Mouse (Mus musculus): ENCODE measurements around the gene Cnpy4. TPM values are rescaled to one million over a fixed set of nuclear protein-coding genes. Genes with fewer than 3 reads are reported as not detected.
A peak's percentile ranks its signal among the peaks of the same experiment; 100 is the strongest.
"Not testable (repeated sequence)": the region's sequence is repeated elsewhere in the genome, so short reads cannot be mapped to it uniquely, and the experiment has no call there.

Cnpy4 gene
- total RNA-seq, 2 experiments from 2014 or later, result 6.3 to 12.1 TPM

DNA sequence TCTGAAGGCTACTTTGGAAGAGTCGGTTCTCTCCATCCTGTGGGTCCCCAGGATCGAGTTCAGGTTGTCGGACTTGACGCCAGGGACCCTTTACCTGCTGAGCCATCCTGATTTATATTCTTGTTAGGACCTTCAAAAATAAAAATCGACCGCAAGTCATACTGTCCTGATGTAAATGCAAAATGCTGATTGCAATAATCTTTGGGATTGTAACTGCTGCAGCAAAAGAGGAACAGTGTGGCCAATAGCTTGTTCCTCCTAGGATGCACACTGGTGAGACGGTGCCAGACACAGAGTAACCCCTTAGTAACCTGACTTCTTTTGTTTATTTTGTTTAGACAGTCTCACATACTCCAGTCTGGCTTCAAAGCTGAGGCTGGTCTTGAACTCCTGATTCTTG, 8.2 kb downstream of the Cnpy4 start:
- ATAC-seq (replicated peaks; ENCODE audit: low FRiP score, poor library complexity, severe bottlenecking), result no peak

DNA sequence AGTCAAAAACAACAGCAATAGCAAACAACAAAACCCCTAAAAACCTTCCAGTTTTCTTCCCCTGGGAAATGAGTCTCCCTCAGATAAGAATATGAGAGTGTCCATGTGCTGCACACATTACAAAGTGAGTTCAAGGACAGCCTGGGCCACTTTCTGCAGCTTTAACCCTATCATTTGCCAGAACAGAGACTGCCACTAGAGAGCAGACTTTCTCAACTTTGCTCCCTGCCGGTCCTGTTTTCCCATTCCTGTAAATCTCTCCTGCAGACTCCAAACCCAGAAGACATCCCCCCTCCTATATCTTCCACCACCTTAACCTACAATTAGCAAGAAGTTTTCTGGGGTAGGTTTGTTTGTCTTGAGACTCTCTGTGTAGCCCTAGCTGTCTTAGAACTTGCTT, 12.3 kb downstream of the Cnpy4 start:
- ATAC-seq (replicated peaks; ENCODE audit: low FRiP score, poor library complexity, severe bottlenecking), result no peak

DNA sequence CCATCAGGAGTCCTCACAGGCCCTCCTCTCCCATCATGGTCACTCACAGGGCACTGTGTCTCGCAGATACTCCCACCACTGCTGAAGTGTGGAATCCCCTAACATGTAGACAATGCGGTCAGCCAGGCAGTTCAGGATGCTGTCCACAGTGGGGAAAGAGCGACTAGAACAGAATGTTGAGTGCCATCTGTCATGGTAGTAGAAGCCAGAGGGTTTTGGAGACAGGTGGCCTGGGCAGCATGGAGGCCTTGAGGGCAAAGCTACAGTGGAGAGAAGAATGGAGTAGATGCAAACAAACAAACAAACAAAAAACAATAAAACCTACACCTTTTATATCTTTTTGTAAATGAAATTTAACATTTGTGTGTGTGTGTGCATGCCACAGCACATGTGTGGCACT, 14.8 kb downstream of the Cnpy4 start:
- no peak for ATAC-seq (replicated peaks; ENCODE audit: low FRiP score, poor library complexity, severe bottlenecking)

DNA sequence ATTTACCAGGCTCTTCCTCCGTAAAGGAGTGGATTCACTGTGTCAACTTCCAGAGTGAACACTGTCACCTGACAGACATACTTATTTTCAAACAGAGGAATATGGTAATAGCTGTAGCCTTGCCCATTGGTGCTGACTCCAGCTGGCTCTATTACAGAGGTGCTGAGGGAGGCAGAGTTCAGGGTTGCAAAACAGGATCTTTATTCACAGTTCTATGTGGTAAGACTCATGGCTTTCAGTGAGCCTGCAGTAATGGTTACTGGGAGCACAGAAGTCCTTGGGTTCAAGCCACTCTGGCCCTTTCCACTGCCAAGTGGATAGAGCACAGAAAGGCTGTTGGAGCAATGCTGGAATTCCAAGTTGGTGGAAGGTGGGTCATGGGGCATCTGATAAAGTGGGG, 20.0 kb downstream of the Cnpy4 start:
- no peak for ATAC-seq (replicated peaks; ENCODE audit: low FRiP score, poor library complexity, severe bottlenecking)

DNA sequence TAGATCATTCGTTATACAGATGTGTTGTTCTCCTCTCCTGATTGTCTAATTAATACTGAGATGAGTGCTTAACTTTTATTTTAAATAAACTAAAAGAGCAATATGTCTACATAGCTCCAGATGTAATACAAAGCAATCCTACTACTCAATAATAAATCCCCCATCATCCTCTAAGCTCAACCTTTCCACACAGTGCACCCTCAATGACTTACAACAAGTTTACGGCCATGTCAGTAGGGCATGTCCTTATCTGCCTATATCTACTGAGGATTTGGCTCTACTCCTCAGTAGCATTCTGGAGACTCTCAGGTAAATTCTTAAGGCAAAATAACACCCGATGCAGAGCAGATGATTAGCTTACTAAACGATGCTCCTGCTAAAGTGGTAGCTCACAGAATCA, 20.6 kb downstream of the Cnpy4 start:
- ATAC-seq (replicated peaks; ENCODE audit: low FRiP score, poor library complexity, severe bottlenecking), result no peak

DNA sequence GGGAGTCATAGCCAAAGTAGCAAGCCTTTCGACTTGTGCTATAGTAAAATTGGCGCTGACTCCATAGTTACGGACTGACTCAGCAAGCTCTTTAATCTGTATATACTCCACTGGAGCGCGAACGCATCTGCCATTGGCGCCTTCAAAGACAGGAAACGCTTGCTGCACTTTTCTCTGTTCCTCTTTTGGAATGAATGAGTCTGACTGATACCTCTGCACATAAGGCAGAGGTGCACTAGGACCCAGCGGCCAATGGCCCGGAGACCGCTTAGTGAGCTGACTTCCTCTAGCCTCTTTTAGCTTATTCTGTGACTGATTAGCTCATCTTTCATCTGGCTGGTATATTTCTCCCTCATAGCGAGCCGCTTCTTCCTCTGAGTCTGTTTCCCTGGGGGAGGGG, 29.3 kb downstream of the Cnpy4 start:
- ATAC-seq (replicated peaks; ENCODE audit: low FRiP score, poor library complexity, severe bottlenecking), result not testable (repeated sequence)

DNA sequence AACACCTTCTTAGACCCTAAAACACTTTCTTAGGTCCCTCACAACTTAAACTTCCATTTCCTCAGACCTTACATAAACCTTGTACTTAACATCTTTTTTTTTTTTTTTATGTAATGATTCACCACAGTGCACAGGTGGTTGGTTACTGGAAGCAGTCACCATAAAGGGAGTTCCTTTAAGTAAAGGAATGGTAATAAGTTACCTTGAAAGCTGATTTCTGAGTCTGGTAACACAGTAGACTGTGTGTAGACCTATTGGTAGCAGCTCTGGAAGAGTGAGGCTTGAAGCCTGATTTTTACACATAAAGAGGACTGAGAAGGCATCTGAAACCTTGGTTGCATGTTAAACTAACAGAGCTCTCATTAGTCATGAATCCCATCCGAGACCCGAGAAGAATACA, 32.6 kb downstream of the Cnpy4 start:
- ATAC-seq (replicated peaks; ENCODE audit: low FRiP score, poor library complexity, severe bottlenecking), result no peak

DNA sequence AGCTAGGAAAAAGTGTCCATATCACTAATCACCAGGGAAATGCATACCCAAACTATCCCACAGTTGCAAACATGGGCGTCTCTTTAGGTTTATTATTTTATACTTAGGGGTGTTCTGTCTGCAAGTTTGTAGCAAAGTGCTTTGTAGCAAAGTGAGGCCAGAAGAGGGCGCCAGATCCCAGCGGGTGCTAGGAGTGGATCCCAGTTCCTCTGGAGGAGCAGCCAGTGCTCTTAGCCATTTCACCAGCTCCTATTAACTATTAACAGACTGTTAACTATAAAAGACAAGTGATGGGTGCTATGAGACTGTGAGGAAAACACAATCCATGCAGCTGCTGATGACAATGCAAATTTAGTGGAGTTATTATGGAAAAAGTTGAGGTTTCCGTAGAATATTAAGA, 34.8 kb downstream of the Cnpy4 start:
- peak; percentile 90 for ATAC-seq (replicated peaks; ENCODE audit: low FRiP score, poor library complexity, severe bottlenecking)

DNA sequence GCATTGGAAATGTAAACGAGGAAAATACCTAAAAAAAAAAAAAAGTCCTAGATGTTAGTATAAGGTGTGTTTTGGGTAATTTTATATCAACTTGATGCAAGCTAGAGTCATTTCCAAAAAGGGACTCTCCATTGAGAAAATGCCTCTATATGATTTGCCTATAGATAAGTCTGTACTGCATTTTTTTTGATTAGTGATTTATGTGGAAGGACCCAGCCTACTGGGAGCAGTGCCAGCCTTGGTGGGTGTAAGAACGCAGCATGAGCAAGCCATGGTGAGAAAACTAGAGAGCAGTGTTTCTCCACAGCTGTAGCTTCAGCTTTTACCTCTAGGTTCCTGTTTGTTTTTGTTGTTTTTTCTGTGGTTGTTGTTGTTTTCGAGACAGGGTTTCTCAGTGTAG, 36.0 kb downstream of the Cnpy4 start:
- ATAC-seq (replicated peaks; ENCODE audit: low FRiP score, poor library complexity, severe bottlenecking), result no peak

DNA sequence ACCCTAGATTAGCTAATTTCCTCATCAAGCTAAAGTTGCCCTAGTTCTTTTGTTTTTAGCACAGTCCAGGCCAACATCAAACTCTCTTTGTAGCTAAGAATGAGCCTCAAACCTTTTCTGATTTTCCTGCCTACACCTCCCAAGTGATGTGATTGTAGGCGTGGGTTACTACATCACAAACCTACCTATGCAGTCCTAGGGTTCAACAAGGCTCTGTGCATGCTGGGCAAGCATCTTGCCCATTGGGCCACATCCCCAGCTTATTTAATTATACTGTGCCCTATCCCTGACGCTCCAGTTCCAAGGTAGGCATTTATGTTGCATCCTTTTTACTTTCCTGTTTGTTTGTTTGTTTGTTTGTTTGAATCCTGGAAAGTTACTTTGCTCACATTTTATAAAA, 38.4 kb downstream of the Cnpy4 start, which contains the start of gene Nxpe5:
Nxpe5 (plus strand) TSS at position 199 of the 400 bp plus-strand sequence.
- no peak for ATAC-seq (replicated peaks; ENCODE audit: low FRiP score, poor library complexity, severe bottlenecking)

DNA sequence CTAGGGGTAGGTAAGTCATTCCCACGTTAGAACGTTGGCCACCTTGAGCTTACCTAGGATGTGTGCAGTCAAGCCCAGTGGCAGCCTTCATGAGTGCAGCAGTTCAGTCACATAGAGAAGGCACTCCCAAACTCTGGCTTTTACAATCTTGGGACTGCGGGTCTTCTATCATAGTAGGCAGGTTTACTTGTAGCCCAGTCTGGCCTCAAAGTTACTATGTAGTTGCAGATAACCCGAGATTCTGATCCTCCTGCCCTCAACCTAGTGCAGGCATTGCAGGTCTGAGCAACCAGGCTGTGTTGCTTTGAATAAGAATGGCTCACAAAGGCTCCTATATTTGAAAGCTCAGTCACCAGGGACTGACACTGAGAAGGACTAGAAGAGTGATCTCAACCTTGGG, 39.2 kb downstream of the Cnpy4 start:
- ATAC-seq (replicated peaks; ENCODE audit: low FRiP score, poor library complexity, severe bottlenecking), result no peak

DNA sequence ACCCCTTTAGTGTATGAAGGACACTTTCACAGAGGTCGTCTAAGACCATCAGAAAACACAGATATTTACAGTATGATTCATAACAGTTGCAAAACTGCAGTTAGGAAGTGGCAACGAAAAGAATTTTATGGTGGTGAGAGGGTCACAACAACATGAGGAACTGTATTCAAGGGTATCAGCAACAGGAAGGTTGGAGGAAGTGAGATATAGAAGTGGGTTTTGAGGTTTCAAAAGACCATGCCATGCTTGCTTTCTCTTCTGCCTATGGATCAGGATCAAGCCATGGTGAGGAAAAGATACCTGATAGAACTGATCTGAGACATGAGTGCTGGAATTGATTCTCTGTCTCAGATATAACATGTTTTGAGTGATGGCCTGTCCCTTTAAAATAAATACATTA, 40.1 kb downstream of the Cnpy4 start:
- no peak for ATAC-seq (replicated peaks; ENCODE audit: low FRiP score, poor library complexity, severe bottlenecking)

DNA sequence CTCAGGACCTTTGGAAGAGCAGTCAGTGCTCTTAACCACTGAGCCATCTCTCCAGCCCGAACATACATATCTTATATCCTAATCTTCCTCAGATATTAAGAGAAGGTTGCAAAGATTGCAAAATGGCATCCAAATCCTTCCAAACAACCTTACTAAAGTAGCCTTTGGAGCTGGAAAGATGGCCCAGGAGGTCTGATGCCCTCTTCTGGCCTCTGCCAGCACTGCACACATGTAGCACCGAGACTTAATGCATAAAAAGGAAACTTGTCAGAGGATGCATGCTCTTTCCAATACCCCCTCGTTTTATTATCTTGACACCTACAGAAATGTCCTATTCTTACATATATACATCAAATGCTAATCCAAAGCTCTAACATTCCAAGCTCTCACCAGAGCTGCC, 40.7 kb downstream of the Cnpy4 start:
- ATAC-seq (replicated peaks; ENCODE audit: low FRiP score, poor library complexity, severe bottlenecking), result peak; percentile 65; the same call in 1 of the 2 replicates

DNA sequence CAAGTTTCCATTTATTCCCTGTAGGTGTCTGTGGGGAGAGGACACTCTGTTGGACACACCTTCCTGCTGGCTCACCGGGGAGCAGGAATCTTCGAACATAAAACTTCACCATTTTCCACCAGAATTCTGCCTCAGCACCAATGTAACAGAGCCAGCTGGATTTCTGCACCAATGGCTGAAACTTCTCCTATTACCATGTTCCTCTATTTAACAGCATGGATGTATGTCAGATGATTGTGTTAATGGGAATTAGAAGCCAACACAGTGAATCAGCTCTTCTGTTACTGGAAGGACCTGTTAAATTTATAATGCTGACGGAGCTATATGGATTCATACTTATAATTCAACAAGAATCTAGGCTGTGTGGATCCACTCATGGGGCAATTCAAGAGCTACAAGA, 42.2 kb downstream of the Cnpy4 start:
- ATAC-seq (replicated peaks; ENCODE audit: low FRiP score, poor library complexity, severe bottlenecking), result no peak

DNA sequence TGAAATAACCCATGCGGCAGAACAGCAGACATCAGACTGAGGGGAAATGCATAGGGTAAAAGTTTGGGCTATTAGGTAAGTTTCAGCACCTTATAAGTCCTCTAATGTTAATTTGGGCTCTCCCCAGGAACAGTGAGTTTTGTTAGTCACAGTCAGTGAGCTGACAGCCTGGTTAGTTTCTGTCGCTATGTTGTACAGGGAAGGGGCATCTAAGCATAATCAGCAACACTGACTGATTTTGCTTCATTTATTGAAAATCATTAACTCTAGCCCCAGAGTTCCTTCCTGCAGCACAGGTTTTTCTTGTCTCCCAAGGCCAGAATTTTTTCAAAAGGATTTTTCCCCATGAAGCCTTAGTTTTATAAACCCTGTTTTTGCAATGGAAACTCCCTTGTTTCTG, 46.5 kb downstream of the Cnpy4 start:
- no peak for ATAC-seq (replicated peaks; ENCODE audit: low FRiP score, poor library complexity, severe bottlenecking)

DNA sequence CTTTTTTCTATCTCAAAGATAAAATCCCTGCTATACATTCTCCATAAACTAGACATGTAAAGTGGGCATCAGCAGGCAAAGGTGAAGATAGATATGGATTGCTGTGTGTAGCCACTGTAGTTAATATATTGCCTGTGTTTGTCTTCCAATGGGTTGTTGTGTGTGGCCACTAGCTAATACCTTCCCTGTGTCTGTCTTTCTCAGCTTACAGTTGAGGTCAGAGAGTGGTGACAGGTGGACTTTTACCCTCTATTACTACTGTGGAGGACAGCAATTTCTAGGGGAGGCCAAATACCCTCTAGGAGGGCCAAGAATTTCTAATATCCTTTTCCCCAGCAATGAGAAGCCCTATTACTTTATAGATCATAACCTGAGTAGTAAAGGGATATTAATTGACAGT, 46.9 kb downstream of the Cnpy4 start:
- ATAC-seq (replicated peaks; ENCODE audit: low FRiP score, poor library complexity, severe bottlenecking), result no peak

DNA sequence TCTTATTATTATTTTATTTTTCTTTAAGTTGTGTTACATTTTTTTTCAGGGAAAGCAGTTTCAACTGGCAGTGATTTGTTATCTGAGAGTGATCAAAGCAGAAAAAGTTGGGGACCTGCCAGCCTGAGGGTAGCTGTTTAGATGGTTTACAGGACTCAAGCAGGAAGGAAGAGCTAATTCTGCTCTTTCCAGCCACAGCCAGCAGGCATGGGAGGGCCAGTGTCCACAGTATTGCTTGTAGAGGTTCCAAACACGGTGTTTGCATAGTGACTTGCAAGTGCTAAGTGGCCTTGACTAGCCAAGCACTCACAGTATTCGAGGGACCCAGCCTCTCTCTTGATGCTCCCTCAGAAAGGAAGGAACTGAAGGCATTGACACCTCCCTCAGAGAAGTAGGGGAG, 54.2 kb downstream of the Cnpy4 start:
- ATAC-seq (replicated peaks; ENCODE audit: low FRiP score, poor library complexity, severe bottlenecking), result no peak

Other genes with a start within 250 kb of the Cnpy4 start
- not detected in 2 replicates for gene Gjc3, start 224.4 kb upstream of the Cnpy4 start, total RNA-seq (2015; ENCODE audit: low replicate concordance)
- not detected in 2 replicates for gene Gjc3, start 224.4 kb upstream of the Cnpy4 start, total RNA-seq (2017; ENCODE audit: low replicate concordance)
- not detected in 2 replicates for gene Azgp1, start 206.0 kb upstream of the Cnpy4 start, total RNA-seq (2015; ENCODE audit: low replicate concordance)
- gene Azgp1, start 206.0 kb upstream of the Cnpy4 start, total RNA-seq (2017; ENCODE audit: low replicate concordance), result not detected in 2 replicates
- not detected in 2 replicates for gene Smok3a, start 166.2 kb upstream of the Cnpy4 start, total RNA-seq (2015; ENCODE audit: low replicate concordance)
- gene Smok3a, start 166.2 kb upstream of the Cnpy4 start, total RNA-seq (2017; ENCODE audit: low replicate concordance), result 0.09 TPM in 1 of 2 replicates, not detected in the other
- gene Smok3b, start 166.1 kb upstream of the Cnpy4 start, total RNA-seq (2015; ENCODE audit: low replicate concordance), result not detected in 2 replicates
- gene Smok3b, start 166.1 kb upstream of the Cnpy4 start, total RNA-seq (2017; ENCODE audit: low replicate concordance), result not detected in 2 replicates
- gene Smok3c, start 134.3 kb upstream of the Cnpy4 start, total RNA-seq (2015; ENCODE audit: low replicate concordance), result not detected in 2 replicates
- gene Smok3c, start 134.3 kb upstream of the Cnpy4 start, total RNA-seq (2017; ENCODE audit: low replicate concordance), result not detected in 2 replicates
- gene Zkscan1, start 102.4 kb upstream of the Cnpy4 start, total RNA-seq (2015; ENCODE audit: low replicate concordance), result 10.0 and 15.7 TPM in 2 replicates
- gene Zkscan1, start 102.4 kb upstream of the Cnpy4 start, total RNA-seq (2017; ENCODE audit: low replicate concordance), result 11.1 and 16.9 TPM in 2 replicates
- 3.8 and 9.2 TPM in 2 replicates for gene Zscan21, start 70.6 kb upstream of the Cnpy4 start, total RNA-seq (2015; ENCODE audit: low replicate concordance)
- 6.8 and 13.2 TPM in 2 replicates for gene Zscan21, start 70.6 kb upstream of the Cnpy4 start, total RNA-seq (2017; ENCODE audit: low replicate concordance)
- 0.77 TPM in 1 of 2 replicates, not detected in the other for gene Zfp113, start 31.7 kb upstream of the Cnpy4 start, total RNA-seq (2015; ENCODE audit: low replicate concordance)
- gene Zfp113, start 31.7 kb upstream of the Cnpy4 start, total RNA-seq (2017; ENCODE audit: low replicate concordance), result 2.6 and 5.4 TPM in 2 replicates
- gene Cops6, start 26.4 kb upstream of the Cnpy4 start, total RNA-seq (2015; ENCODE audit: low replicate concordance), result 23.0 and 62.8 TPM in 2 replicates
- gene Cops6, start 26.4 kb upstream of the Cnpy4 start, total RNA-seq (2017; ENCODE audit: low replicate concordance), result 17.0 and 19.7 TPM in 2 replicates
- gene Ap4m1, start 15.5 kb upstream of the Cnpy4 start, total RNA-seq (2015; ENCODE audit: low replicate concordance), result 4.8 and 5.6 TPM in 2 replicates
- 7.9 and 12.5 TPM in 2 replicates for gene Ap4m1, start 15.5 kb upstream of the Cnpy4 start, total RNA-seq (2017; ENCODE audit: low replicate concordance)
- 78.0 and 100 TPM in 2 replicates for gene Mcm7, start 15.1 kb upstream of the Cnpy4 start, total RNA-seq (2015; ENCODE audit: low replicate concordance)
- 155 and 180 TPM in 2 replicates for gene Mcm7, start 15.1 kb upstream of the Cnpy4 start, total RNA-seq (2017; ENCODE audit: low replicate concordance)
- 10.6 and 16.9 TPM in 2 replicates for gene Taf6, start within 50 bp of the Cnpy4 start, total RNA-seq (2015; ENCODE audit: low replicate concordance)
- gene Taf6, start within 50 bp of the Cnpy4 start, total RNA-seq (2017; ENCODE audit: low replicate concordance), result 10.9 and 11.5 TPM in 2 replicates
- 1.0 TPM in 1 of 2 replicates, not detected in the other for gene Mblac1, start 6.8 kb downstream of the Cnpy4 start, total RNA-seq (2015; ENCODE audit: low replicate concordance)
- 2.2 and 2.5 TPM in 2 replicates for gene Mblac1, start 6.8 kb downstream of the Cnpy4 start, total RNA-seq (2017; ENCODE audit: low replicate concordance)
- gene Nxpe5, start 38.4 kb downstream of the Cnpy4 start, total RNA-seq (2015; ENCODE audit: low replicate concordance), result not detected in 2 replicates
- gene Nxpe5, start 38.4 kb downstream of the Cnpy4 start, total RNA-seq (2017; ENCODE audit: low replicate concordance), result not detected in 2 replicates
- gene Lamtor4, start 68.0 kb downstream of the Cnpy4 start, total RNA-seq (2015; ENCODE audit: low replicate concordance), result 34.5 and 63.6 TPM in 2 replicates
- gene Lamtor4, start 68.0 kb downstream of the Cnpy4 start, total RNA-seq (2017; ENCODE audit: low replicate concordance), result 11.3 and 13.1 TPM in 2 replicates
- 9.0 and 16.9 TPM in 2 replicates for gene BC037034, start 76.5 kb downstream of the Cnpy4 start, total RNA-seq (2015; ENCODE audit: low replicate concordance)
- 10.5 and 20.8 TPM in 2 replicates for gene BC037034, start 76.5 kb downstream of the Cnpy4 start, total RNA-seq (2017; ENCODE audit: low replicate concordance)
- not detected in 2 replicates for gene Gal3st4, start 85.4 kb downstream of the Cnpy4 start, total RNA-seq (2015; ENCODE audit: low replicate concordance)
- gene Gal3st4, start 85.4 kb downstream of the Cnpy4 start, total RNA-seq (2017; ENCODE audit: low replicate concordance), result not detected in 2 replicates
- 0.21 TPM in 1 of 2 replicates, not detected in the other for gene Gm43720, start 92.5 kb downstream of the Cnpy4 start, total RNA-seq (2015; ENCODE audit: low replicate concordance)
- not detected in 2 replicates for gene Gm43720, start 92.5 kb downstream of the Cnpy4 start, total RNA-seq (2017; ENCODE audit: low replicate concordance)
- gene Gpc2, start 92.5 kb downstream of the Cnpy4 start, total RNA-seq (2015; ENCODE audit: low replicate concordance), result 2.9 TPM in 1 of 2 replicates, not detected in the other
- 1.7 TPM in 1 of 2 replicates, not detected in the other for gene Gpc2, start 92.5 kb downstream of the Cnpy4 start, total RNA-seq (2017; ENCODE audit: low replicate concordance)
- 9.0 and 25.7 TPM in 2 replicates for gene Stag3, start 92.8 kb downstream of the Cnpy4 start, total RNA-seq (2015; ENCODE audit: low replicate concordance)
- 5.6 and 10.9 TPM in 2 replicates for gene Stag3, start 92.8 kb downstream of the Cnpy4 start, total RNA-seq (2017; ENCODE audit: low replicate concordance)
- gene Pvrig, start 154.5 kb downstream of the Cnpy4 start, total RNA-seq (2015; ENCODE audit: low replicate concordance), result not detected in 2 replicates
- 0.17 TPM in 1 of 2 replicates, not detected in the other for gene Pvrig, start 154.5 kb downstream of the Cnpy4 start, total RNA-seq (2017; ENCODE audit: low replicate concordance)